Mouse (Mus musculus) testis, adult 2 months (tissue): ENCODE data around the gene Babam2. TPM values are rescaled to one million over a fixed set of nuclear protein-coding genes. Genes with fewer than 3 reads are reported as not detected.

ENCODE experiments used
- H3K27ac ChIP-seq: fragments of 200-500 bp; 2 replicates; pipeline ENCODE4 v1.5.1; 2012; ENCODE audit warnings: low read depth, low read length; ENCODE audit not compliant: control insufficient read depth, insufficient read depth
- H3K27me3 ChIP-seq: fragments of 200-500 bp; 2 replicates; pipeline ENCODE4 v1.6.1; 2012; ENCODE audit warnings: mild to moderate bottlenecking, low read length, moderate library complexity; ENCODE audit not compliant: control insufficient read depth, insufficient read depth
- H3K36me3 ChIP-seq: fragments of 200-500 bp; 2 replicates; pipeline ENCODE4 v1.6.1; 2012; ENCODE audit warnings: mild to moderate bottlenecking, low read length; ENCODE audit not compliant: control insufficient read depth, insufficient read depth
- H3K4me1 ChIP-seq: fragments of 200-500 bp; 2 replicates; pipeline ENCODE4 v1.6.1; 2012; ENCODE audit warnings: low read length; ENCODE audit not compliant: control insufficient read depth, insufficient read depth
- H3K4me3 ChIP-seq: fragments of 200-500 bp; 2 replicates; pipeline ENCODE4 v1.5.1; 2012; ENCODE audit warnings: low read depth, mild to moderate bottlenecking, low read length, moderate library complexity, mixed read lengths; ENCODE audit not compliant: control insufficient read depth
- CTCF ChIP-seq: fragments of 200-500 bp; IDR thresholded peaks from 2 replicates; pipeline ENCODE4 v1.5.1; 2012; ENCODE audit warnings: low read depth, mild to moderate bottlenecking, inconsistent platforms, low read length, moderate library complexity; ENCODE audit not compliant: control insufficient read depth, insufficient read depth, insufficient replicate concordance
- POLR2A ChIP-seq: fragments of 200-500 bp; IDR thresholded peaks from 2 replicates; pipeline ENCODE4 v1.6.1; 2012; ENCODE audit warnings: low read depth, mild to moderate bottlenecking, inconsistent platforms, low read length, moderate library complexity; ENCODE audit not compliant: control insufficient read depth
- polyA plus RNA-seq: library from polyadenylated mRNA; depleted of rRNA; stranded (reverse); fragments of >200 nt; gene quantifications from 2 replicates; pipeline ENCODE4 v1.2.3, GENCODE M21; 2012

Gene Babam2
- polyA plus RNA-seq, 1 experiment: 38.5 TPM

DNA sequence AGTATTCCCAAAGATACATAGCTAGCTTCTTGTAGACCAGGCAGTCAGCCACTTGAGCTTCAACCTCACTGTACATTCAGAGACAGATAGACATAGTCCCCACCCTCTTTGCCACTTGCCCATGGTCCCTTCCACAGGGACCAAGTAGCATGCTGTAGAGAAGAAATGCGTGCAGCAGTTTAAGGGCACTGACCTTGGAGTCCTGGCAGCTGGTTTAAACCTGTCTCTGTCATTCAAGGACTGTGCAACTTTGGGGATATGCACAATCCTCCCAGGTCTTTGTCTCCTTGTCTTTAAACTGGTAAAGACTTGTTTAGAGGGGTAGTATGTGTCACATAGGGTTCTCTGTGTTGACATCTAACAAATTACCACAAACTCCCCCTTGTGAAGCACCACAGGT, 364.4 kb downstream of the Babam2 start:
- Histone ChIP-seq H3K27me3 (no peaks in the 10 kb centered on the region), H3K27ac (no peak overlapping the region), H3K4me3 (no peak overlapping the region), H3K4me1 (no peaks in the 10 kb centered on the region), H3K36me3 (no peaks in the 10 kb centered on the region)
- TF ChIP-seq POLR2A (no peak), CTCF (no peak)

GRCm38 (mm10) chr5:32064341-32065105, 367.0 kb downstream of the Babam2 start:
- peaks cover 2% of the 10 kb centered on the region; the same call in 1 of the 2 replicates for H3K4me1 ChIP-seq
- H3K4me3 ChIP-seq: no peak overlapping the region
- no peak for TF ChIP-seq POLR2A
- TF ChIP-seq CTCF: no peak
- H3K36me3 ChIP-seq: no peaks in the 10 kb centered on the region
- H3K27me3 ChIP-seq: no peaks in the 10 kb centered on the region
- no peak overlapping the region for H3K27ac ChIP-seq

GRCm38 (mm10) chr5:32066015-32066734, 368.7 kb downstream of the Babam2 start:
- peaks cover 2% of the 10 kb centered on the region; the same call in 1 of the 2 replicates for H3K4me1 ChIP-seq
- no peaks in the 10 kb centered on the region for H3K27me3 ChIP-seq
- no peak overlapping the region for H3K27ac ChIP-seq
- no peak for TF ChIP-seq POLR2A
- no peak for TF ChIP-seq CTCF
- no peaks in the 10 kb centered on the region for H3K36me3 ChIP-seq
- no peak overlapping the region for H3K4me3 ChIP-seq

GRCm38 (mm10) chr5:32066839-32067238, 369.4 kb downstream of the Babam2 start:
- peaks cover 2% of the 10 kb centered on the region; the same call in 1 of the 2 replicates for H3K4me1 ChIP-seq
- TF ChIP-seq CTCF: no peak
- TF ChIP-seq POLR2A: no peak
- H3K36me3 ChIP-seq: no peaks in the 10 kb centered on the region
- no peak overlapping the region for H3K27ac ChIP-seq
- no peak overlapping the region for H3K4me3 ChIP-seq
- H3K27me3 ChIP-seq: no peaks in the 10 kb centered on the region

DNA sequence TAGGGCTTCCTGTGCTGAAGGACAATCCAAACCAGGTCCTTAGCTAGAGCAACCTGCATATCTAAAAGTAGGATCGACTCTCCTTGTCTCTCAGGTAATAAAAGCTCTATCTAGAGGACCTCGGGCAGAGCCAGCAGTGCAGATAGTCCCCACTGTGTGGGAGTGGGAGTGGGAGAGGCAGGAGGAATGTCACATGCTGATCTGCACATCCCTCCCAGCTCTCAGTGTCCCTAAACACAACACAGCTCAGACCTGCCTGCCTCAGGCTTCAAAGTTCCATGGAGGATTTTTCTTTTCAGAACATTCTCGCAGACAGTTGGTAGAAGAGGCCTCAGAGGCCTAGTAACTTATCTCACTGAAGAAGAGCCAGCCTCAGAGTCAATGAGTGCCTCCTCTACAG, 371.1 kb downstream of the Babam2 start:
- Histone ChIP-seq H3K36me3 (no peaks in the 10 kb centered on the region), H3K4me1 (peaks cover 2% of the 10 kb centered on the region; the same call in 1 of the 2 replicates), H3K4me3 (no peak overlapping the region), H3K27ac (no peak overlapping the region), H3K27me3 (no peaks in the 10 kb centered on the region)
- TF ChIP-seq CTCF (no peak), POLR2A (no peak)

DNA sequence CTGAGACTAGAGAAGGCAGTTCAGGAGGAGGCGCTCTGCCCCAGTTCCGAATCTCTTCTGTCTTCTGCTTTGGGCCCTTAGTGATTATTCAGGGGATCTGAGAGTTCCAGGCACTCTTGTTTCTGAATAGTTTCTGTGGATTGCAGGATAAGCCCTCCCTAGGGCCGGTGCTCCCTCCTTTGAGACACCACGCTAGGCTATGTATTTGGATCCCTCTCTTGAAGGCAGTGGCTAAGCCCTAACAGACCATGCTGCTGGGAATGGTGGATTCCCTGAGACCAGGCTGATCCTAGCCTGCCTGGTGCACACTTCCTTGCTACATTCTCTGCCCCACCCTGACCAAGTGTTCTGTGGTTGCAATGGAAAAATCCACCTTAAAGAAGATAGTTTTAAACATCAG, 371.6 kb downstream of the Babam2 start:
- no peak for TF ChIP-seq POLR2A
- no peak for TF ChIP-seq CTCF
- no peaks in the 10 kb centered on the region for H3K27me3 ChIP-seq
- H3K36me3 ChIP-seq: no peaks in the 10 kb centered on the region
- H3K4me1 ChIP-seq: peaks cover 2% of the 10 kb centered on the region; the same call in 1 of the 2 replicates
- no peak overlapping the region for H3K4me3 ChIP-seq
- no peak overlapping the region for H3K27ac ChIP-seq

DNA sequence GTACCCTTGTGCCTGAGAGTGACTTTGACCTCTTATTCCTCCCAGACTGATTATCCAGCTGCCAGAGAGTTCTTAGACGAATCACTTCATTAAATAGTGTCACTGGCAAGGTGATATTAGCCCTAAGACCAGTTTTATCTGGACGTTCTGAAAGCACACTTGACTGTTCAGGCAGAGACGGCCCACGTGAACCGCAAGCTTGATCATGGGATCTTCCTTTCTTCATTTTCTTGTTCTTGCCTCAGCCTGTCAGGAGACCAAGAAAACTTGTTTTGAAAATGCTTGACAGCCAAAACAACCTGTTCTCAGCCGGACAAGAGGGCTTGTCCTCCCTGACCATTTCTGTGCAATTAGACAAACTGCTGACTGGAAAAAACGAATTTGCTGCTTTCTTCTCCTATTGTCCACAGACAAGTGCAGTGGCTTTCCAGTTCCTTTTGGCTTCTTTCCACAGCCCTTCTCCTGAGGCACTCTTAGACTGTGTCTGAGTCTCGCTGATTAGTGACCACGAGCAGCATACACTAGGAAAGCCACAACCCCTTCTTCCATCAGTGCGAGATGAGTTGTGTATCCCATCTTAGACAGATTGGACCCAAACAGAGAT, 372.2 kb downstream of the Babam2 start:
- TF ChIP-seq CTCF: no peak
- no peak for TF ChIP-seq POLR2A
- no peak overlapping the region for H3K27ac ChIP-seq
- H3K4me1 ChIP-seq: peaks cover 2% of the 10 kb centered on the region; the same call in 1 of the 2 replicates
- H3K4me3 ChIP-seq: no peak overlapping the region
- no peaks in the 10 kb centered on the region for H3K36me3 ChIP-seq
- H3K27me3 ChIP-seq: no peaks in the 10 kb centered on the region
